Mouse (Mus musculus) hindbrain, embryonic 11.5 days (tissue): ENCODE data around the gene Mcat. TPM values are rescaled to one million over a fixed set of nuclear protein-coding genes. Genes with fewer than 3 reads are reported as not detected.

ENCODE experiments used
- ATAC-seq: fragments of 200-750 bp; cut with Nextera tagmentation; 2 replicates; pipeline ENCODE4 v1.8.0; 2017; ENCODE audit warnings: mild to moderate bottlenecking, moderate TSS enrichment, moderate library complexity; ENCODE audit not compliant: low FRiP score
- DNase-seq: peaks from one replicate; pipeline ENCODE4 v3.0.0-alpha.2; 2015; ENCODE audit warnings: low spot score
- H3K27ac ChIP-seq: fragments of 300-500 bp; sonication (generic); 2 replicates; pipeline ENCODE4 v1.5.1; 2014; ENCODE audit warnings: mild to moderate bottlenecking, low read depth, low read length
- H3K27me3 ChIP-seq: fragments of 300-500 bp; sonication (generic); 2 replicates; pipeline ENCODE4 v1.6.1; 2014; ENCODE audit warnings: mild to moderate bottlenecking, low read length, moderate library complexity, mixed read lengths; ENCODE audit not compliant: control insufficient read depth, insufficient read depth
- H3K36me3 ChIP-seq: fragments of 300-500 bp; sonication (generic); 2 replicates; pipeline ENCODE4 v1.6.1; 2014; ENCODE audit warnings: mild to moderate bottlenecking, low read length, moderate library complexity, mixed read lengths; ENCODE audit not compliant: control insufficient read depth, insufficient read depth
- H3K4me1 ChIP-seq: fragments of 300-500 bp; sonication (generic); replicated peaks from 2 replicates; pipeline ENCODE4 v1.6.1; 2014; ENCODE audit warnings: low read length, mixed read lengths; ENCODE audit not compliant: control insufficient read depth, insufficient read depth
- H3K4me2 ChIP-seq: fragments of 300-500 bp; sonication (generic); replicated peaks from 2 replicates; pipeline ENCODE4 v1.6.1; 2014; ENCODE audit warnings: mild to moderate bottlenecking, low read depth, low read length
- H3K4me3 ChIP-seq: fragments of 300-500 bp; sonication (generic); 2 replicates; pipeline ENCODE4 v1.5.1; 2014; ENCODE audit warnings: low read depth, low read length
- H3K9ac ChIP-seq: fragments of 300-500 bp; sonication (generic); 2 replicates; pipeline ENCODE4 v1.6.1; 2014; ENCODE audit warnings: low read depth, low read length
- H3K9me3 ChIP-seq: fragments of 300-500 bp; sonication (generic); 2 replicates; pipeline ENCODE4 v1.6.1; 2016; ENCODE audit warnings: low read length; ENCODE audit not compliant: control insufficient read depth
- WGBS: fragments of 180-500 bp; shearing (Covaris S2); extraction: QIAGEN DNeasy Blood & Tissue Kit; methylation state at CpG from one replicate; pipeline ENCODE4 v1.1.7; 2014; 5-methylcytosine and 5-hydroxymethylcytosine counted together
- polyA plus RNA-seq: library from polyadenylated mRNA; unstranded; fragments of >200 nt; fragmentation: Nextera tagmentation; extraction: Ambion mirVana; gene quantifications from 2 replicates; pipeline ENCODE4 v1.2.1, GENCODE M21; 2014

The Mcat gene
- polyA plus RNA-seq, 1 experiment from 2014 or later: 38.9 TPM

- no peak overlapping the region for H3K4me2 ChIP-seq
- 86% methylated on average over 6 of the region's 6 CpGs for WGBS
- H3K36me3 ChIP-seq: peaks cover 24% of the 10 kb centered on the region
- no peaks in the 10 kb centered on the region for H3K4me1 ChIP-seq
- no peaks in the 10 kb centered on the region for H3K9me3 ChIP-seq
- DNase-seq (no peak), ATAC-seq (no peak)
- H3K4me3 ChIP-seq: no peak overlapping the region
- no peaks in the 10 kb centered on the region for H3K27me3 ChIP-seq
- H3K27ac ChIP-seq: no peak overlapping the region
- H3K9ac ChIP-seq: no peak overlapping the region
Measured at GRCm38 (mm10) chr15:83584741-83585220, 21.2 kb upstream of the Mcat start.

- no peak overlapping the region for H3K9ac ChIP-seq
- peaks cover 33% of the 10 kb centered on the region for H3K36me3 ChIP-seq
- no peak overlapping the region for H3K4me3 ChIP-seq
- DNase-seq: peak; percentile 44
- H3K4me1 ChIP-seq: no peaks in the 10 kb centered on the region
- H3K27ac ChIP-seq: no peak overlapping the region
- 78% methylated on average over 8 of the region's 8 CpGs for WGBS
- no peaks in the 10 kb centered on the region for H3K9me3 ChIP-seq
- ATAC-seq: no peak
- H3K27me3 ChIP-seq: no peaks in the 10 kb centered on the region
- no peak overlapping the region for H3K4me2 ChIP-seq
Measured at GRCm38 (mm10) chr15:83583419-83584156, 20.0 kb upstream of the Mcat start.

- WGBS: 87% methylated on average over 4 of the region's 4 CpGs
- DNase-seq (no peak), ATAC-seq (no peak)
Measured at GRCm38 (mm10) chr15:83582931-83583330, 19.3 kb upstream of the Mcat start.

DNA sequence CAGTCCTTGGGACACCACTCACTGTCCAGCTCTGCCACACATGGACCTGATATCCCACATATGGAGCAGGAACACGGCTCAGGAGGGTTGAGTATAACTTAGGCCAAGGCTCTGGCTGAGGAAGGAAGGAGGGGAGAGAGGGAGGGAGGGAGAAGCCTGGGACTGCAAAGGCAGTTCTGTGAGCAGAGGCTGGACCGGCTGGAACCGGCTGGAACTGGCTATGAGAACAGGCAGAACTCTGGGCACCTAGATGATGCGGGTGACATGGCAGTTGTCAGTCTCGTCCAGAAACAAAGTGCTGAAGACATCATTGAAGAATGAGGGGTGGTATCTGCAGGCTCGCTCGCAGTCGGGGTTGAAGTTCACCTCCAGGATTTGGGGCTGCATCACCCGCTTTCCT, 13.1 kb upstream of the Mcat start:
- Histone ChIP-seq H3K27ac (no peak overlapping the region), H3K4me2 (no peak overlapping the region)

More at GRCm38 (mm10) chr15:83582931-83583330, 19.3 kb upstream of the Mcat start:
- no peaks in the 10 kb centered on the region for H3K27me3 ChIP-seq
- H3K4me3 ChIP-seq: no peak overlapping the region
- no peak overlapping the region for H3K9ac ChIP-seq
- no peaks in the 10 kb centered on the region for H3K9me3 ChIP-seq
- H3K4me1 ChIP-seq: no peaks in the 10 kb centered on the region
- no peak overlapping the region for H3K27ac ChIP-seq
- peaks cover 37% of the 10 kb centered on the region for H3K36me3 ChIP-seq
- H3K4me2 ChIP-seq: no peak overlapping the region

GRCm38 (mm10) chr15:83575543-83575942, 12.0 kb upstream of the Mcat start:
- H3K4me1 ChIP-seq: no peaks in the 10 kb centered on the region
- no peak overlapping the region for H3K9ac ChIP-seq
- H3K27me3 ChIP-seq: no peaks in the 10 kb centered on the region
- H3K4me2 ChIP-seq: no peak overlapping the region
- H3K27ac ChIP-seq: no peak overlapping the region
- no peak for DNase-seq
- H3K4me3 ChIP-seq: no peak overlapping the region
- no peak for ATAC-seq
- WGBS: 90% methylated on average over 8 of the region's 8 CpGs
- no peaks in the 10 kb centered on the region for H3K9me3 ChIP-seq
- peaks cover 21% of the 10 kb centered on the region for H3K36me3 ChIP-seq

More for the DNA sequence above, 13.1 kb upstream of the Mcat start:
- Histone ChIP-seq H3K4me3 (no peak overlapping the region), H3K9ac (no peak overlapping the region), H3K36me3 (peaks cover 27% of the 10 kb centered on the region), H3K4me1 (no peaks in the 10 kb centered on the region), H3K9me3 (no peaks in the 10 kb centered on the region), H3K27me3 (no peaks in the 10 kb centered on the region)
- ATAC-seq (no peak), DNase-seq (no peak)
- WGBS: 93% methylated on average over 9 of the region's 9 CpGs

DNA sequence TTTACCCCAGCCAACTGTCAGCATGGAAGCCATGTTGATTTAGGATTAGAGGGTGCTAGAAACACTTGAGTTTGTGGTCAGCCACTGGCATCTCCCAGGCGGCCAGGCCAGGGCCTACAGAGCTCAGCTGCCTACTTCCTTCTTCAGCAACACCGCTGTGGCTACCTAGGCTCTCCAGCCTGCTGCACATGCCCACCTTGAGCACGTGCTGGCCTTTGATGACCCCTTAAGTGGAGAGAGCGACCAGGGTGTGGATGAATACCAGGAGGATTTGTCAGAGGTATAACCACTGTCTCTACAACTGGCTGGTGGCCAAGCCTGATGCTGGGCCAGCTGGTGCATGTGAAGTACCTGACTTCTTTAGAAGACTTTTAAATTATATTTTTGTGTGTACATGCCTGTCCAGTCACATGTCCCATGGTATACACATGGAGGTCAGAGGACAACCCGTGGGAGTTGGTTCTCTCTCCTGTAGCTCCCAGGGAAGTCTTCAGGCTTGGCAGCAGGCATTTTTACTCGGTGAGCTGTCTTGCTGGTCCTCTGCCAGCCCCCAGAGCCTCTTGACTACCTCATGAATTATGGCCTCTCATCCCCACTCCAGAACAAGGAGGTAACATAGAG, 11.3 kb upstream of the Mcat start:
- no peaks in the 10 kb centered on the region for H3K4me1 ChIP-seq
- no peak overlapping the region for H3K9ac ChIP-seq
- ATAC-seq (no peak), DNase-seq (no peak)
- H3K9me3 ChIP-seq: no peaks in the 10 kb centered on the region
- no peak overlapping the region for H3K4me2 ChIP-seq
- peaks cover 15% of the 10 kb centered on the region for H3K36me3 ChIP-seq
- no peaks in the 10 kb centered on the region for H3K27me3 ChIP-seq
- H3K4me3 ChIP-seq: no peak overlapping the region
- 86% methylated on average over 6 of the region's 6 CpGs for WGBS
- H3K27ac ChIP-seq: no peak overlapping the region

DNA sequence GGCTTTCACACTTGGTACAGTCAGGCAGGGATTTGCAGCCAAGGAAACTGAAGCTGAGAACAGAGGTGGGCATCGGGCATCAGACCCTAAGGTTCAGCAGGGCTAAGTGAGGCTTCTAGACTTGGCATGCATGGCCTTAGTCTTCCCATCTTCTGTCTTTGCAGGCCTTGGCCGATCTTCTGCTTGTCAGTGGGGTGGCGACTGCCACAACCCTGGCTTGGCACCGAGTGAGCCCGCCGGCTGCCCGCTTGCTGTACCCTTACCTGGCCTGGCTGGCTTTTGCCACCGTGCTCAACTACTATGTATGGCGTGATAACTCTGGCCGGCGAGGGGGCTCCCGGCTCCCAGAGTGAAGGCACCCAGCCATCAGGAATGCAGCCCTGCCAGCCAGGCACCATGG, 10.0 kb upstream of the Mcat start:
- Histone ChIP-seq H3K27ac (no peak overlapping the region), H3K27me3 (no peaks in the 10 kb centered on the region), H3K9me3 (no peaks in the 10 kb centered on the region), H3K4me1 (no peaks in the 10 kb centered on the region), H3K9ac (no peak overlapping the region), H3K4me2 (no peak overlapping the region), H3K36me3 (peaks cover 6% of the 10 kb centered on the region; the same call in 1 of the 2 replicates), H3K4me3 (no peak overlapping the region)
- no peak for DNase-seq
- 93% methylated on average over 12 of the region's 12 CpGs for WGBS
- no peak for ATAC-seq

GRCm38 (mm10) chr15:83572132-83572531, 8.5 kb upstream of the Mcat start:
- Histone ChIP-seq H3K9ac (no peak overlapping the region), H3K4me3 (no peak overlapping the region), H3K4me2 (no peak overlapping the region), H3K4me1 (no peaks in the 10 kb centered on the region), H3K27me3 (no peaks in the 10 kb centered on the region), H3K36me3 (peaks cover 2% of the 10 kb centered on the region; the same call in 1 of the 2 replicates), H3K27ac (no peak overlapping the region), H3K9me3 (no peaks in the 10 kb centered on the region)
- no peak for ATAC-seq
- WGBS: 92% methylated on average over 4 of the region's 4 CpGs
- no peak for DNase-seq

DNA sequence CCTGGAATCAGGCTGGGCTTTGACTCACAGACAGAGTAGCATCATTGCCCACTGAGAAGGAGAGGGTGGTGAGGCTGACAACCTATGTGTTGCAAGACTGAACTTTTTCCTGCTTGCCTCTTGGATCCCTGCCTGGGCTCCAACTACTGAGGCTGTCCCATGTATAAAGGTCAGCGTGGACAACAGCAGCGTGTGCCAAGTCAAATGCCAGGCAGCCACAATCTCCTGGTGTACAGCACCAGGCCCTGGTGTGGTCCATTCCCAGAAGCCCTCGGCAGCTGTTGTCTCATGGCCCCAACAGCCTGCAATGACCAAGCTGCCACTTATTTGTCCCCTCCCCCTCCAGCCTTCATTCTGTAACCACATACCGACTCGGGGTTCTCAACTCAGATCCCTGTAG, 8.0 kb upstream of the Mcat start:
- H3K4me1 ChIP-seq: no peaks in the 10 kb centered on the region
- H3K9ac ChIP-seq: no peak overlapping the region
- WGBS: 85% methylated on average over 5 of the region's 5 CpGs
- H3K4me3 ChIP-seq: no peak overlapping the region
- no peaks in the 10 kb centered on the region for H3K9me3 ChIP-seq
- H3K27me3 ChIP-seq: no peaks in the 10 kb centered on the region
- DNase-seq (no peak), ATAC-seq (no peak)
- no peaks in the 10 kb centered on the region; the same call in 1 of the 2 replicates for H3K36me3 ChIP-seq
- H3K27ac ChIP-seq: no peak overlapping the region
- H3K4me2 ChIP-seq: no peak overlapping the region
